Mouse (Mus musculus): Measurements from ENCODE around the gene Ikzf3.

DNA sequence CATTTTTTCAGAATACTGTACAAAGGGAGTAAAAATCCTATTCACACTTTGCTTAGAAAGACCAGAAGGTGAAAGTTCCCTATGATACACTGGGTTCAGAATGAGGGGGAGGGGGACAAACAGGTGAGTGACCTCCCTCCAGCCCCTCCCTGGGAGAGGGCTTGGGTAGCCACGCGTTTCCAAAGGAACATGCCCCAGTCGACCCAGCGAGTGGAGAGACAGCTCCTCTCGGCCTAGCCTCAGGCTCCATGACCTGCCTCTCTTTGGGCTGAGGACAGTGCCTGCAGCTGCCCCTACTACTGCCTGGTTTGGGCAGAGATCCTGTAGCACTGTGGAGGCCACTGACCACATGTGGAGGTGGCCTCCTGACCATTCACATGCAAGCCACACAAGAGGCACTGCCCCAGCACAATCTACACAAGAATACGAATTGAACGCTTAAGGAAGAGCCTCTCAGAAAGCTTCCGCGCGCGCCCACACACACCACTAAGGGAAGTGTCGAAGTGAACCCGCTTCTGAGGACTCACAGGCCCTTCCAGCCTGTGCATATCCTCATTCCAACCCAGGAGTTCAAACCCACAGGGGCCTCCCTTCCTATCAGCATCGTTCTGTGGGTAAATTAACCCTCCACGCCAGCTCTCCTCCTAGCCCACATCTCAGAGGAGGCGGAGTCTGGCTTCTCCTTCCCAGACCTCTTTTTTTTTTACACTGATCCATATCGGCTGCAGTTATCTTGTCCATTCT lies 35.6 kb upstream of the Ikzf3 start:
- TF ChIP-seq POLR2A (IDR thresholded peaks at IDR 0.05; ENCODE audit: borderline replicate concordance, extremely low read depth, insufficient read depth, insufficient read length, poor library complexity, severe bottlenecking): no peak
- TF ChIP-seq CTCF (IDR thresholded peaks at IDR 0.05; ENCODE audit: borderline replicate concordance, extremely low read depth, insufficient read depth, insufficient read length): no peak

All from brain, embryonic 14.5 days (tissue).